Mouse (Mus musculus) monocyte, adult 5-6 weeks (primary cell): ENCODE results near the gene Kdm5a. TPM values are rescaled to one million over a fixed set of nuclear protein-coding genes. Genes with fewer than 3 reads are reported as not detected.

Source experiments
- ATAC-seq: fragments of 153-309, 156-312 bp; replicated peaks from 2 replicates; pipeline ENCODE4 v1.8.0; 2017; ENCODE audit warnings: mild to moderate bottlenecking; ENCODE audit not compliant: low TSS enrichment, insufficient number of reproducible peaks, severe bottlenecking, poor library complexity, low FRiP score
- total RNA-seq: library from RNA; stranded (forward); fragments of 200-1000, 200-491, 200-594 nt; gene quantifications from 3 replicates; pipeline ENCODE4 v1.2.3, GENCODE M21; 2017

Kdm5a gene
- total RNA-seq, 1 experiment from 2014 or later: 256 TPM

GRCm38 (mm10) chr6:120395622-120396345 lies 31.9 kb downstream of the Kdm5a start:
- no peak for ATAC-seq

GRCm38 (mm10) chr6:120403936-120404335 lies 40.0 kb downstream of the Kdm5a start:
- no peak for ATAC-seq

- no peak for ATAC-seq
Observed at GRCm38 (mm10) chr6:120438161-120438560, 74.2 kb downstream of the Kdm5a start.

- ATAC-seq: no peak
Observed at GRCm38 (mm10) chr6:120442171-120442749, 78.3 kb downstream of the Kdm5a start.

DNA sequence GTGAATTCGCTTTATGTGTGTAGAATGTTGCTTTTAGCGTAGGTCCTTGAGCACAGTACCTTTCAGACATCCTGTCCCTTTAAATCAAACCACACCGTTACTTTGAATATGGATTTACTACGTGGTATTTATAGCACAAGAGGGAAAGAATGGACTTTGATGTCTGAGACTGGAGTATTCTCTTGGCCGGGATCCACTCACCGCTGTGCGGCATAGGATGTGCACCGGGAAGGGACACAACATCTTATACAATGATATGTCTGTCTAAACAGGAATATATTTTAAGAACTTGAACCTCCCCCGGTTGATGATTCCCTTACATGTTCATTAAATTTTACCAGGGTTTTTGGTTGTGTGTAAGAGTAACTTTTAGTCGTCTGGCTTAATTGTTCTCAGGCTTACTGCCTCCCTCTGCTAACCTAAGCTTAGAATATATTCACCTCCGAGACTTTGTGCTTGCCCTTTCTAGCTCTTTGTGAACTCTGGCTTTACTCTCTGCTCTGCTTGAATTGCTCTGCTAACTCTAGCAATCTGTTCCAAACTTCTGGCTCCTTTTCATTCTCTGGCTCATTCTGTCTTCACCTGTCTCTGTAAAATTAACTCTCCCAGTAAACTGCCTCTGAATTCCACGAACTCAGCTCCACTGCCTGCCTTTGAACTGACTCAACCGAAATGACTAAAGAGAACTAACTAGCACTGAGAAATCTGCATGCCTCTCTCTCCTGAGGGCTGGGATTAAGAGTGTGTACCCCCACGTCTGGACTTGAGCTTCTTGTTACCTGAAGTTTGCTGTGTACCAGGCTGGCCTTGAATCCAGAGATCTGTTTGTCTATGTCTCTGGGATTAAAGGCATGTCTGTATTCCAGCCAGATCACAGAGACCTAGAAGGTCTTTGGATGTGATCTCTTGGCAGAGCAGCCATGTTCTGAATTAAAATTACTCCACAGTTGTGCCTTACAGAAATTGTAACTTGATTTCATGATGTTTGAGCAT lies 79.7 kb downstream of the Kdm5a start:
- no peak for ATAC-seq

DNA sequence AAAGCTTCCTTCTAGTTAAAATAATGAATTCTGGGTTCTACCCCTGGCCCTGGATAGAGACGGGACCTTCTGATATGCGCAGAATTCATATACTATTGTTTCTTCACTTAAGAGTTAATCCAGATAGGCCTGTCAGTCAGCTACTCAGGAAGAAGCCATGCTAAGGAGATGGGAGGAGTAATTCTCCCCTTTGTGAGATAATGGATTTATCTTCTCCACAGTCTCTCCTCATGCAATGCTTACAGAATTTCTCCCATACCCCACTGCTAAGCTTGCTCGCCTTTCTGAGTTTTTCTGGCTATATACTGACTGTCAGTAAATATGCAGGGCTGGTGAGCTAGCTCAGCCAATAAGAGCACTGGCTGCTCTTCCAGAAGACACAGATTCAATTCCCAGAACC lies 86.3 kb downstream of the Kdm5a start:
- ATAC-seq: no peak

DNA sequence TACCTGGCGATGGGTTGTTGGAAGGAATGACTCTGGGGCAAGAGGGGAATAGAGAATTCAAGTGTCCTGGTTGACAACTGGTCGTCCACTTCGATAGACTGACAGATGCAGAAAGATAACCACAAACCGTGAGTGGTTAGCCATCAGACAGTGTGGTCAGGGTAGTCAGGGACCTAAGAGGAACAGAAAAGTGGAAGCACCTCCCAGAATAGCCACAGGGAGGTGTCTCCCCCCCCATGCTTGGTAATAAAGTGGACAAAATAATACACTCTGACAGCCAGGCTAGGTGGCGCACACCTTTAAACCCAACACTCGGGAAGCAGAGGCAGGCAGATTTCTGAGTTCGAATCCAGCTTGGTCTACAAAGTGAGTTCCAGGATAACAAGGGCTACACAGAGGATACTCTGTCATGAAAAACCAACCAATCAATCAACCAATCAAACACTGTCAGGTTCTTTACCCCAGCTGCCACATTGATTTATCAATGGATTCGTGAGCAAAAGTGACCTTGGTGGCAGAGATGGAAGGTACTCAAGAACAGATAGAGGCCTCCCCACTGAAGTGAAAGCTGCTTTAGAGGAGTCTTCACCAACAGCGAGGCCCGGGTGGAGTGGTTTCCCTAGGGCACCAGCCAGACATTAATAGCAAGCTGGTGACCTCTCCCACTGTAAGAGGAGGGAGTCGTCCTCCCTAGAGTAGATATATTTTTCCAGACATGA lies 88.6 kb downstream of the Kdm5a start:
- peak; percentile 73 for ATAC-seq

DNA sequence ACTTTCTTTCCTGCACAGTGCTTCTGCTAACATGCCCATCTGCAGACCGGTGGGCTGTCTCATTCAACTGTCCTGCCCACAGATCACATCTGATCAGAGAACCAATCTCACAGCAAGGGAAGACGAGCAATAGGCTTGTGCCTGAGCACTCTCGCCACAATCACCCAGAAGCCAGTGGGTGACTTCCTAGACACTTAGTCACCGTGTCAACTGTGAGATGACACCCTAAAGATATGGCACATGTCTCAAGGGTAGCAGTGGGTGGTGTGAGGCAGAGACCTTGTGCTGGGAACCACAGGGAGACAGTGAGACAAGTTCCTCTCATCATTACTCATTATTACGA lies 89.2 kb downstream of the Kdm5a start:
- ATAC-seq: peak; percentile 81

GRCm38 (mm10) chr6:120453556-120453955 lies 89.6 kb downstream of the Kdm5a start:
- ATAC-seq: no peak

DNA sequence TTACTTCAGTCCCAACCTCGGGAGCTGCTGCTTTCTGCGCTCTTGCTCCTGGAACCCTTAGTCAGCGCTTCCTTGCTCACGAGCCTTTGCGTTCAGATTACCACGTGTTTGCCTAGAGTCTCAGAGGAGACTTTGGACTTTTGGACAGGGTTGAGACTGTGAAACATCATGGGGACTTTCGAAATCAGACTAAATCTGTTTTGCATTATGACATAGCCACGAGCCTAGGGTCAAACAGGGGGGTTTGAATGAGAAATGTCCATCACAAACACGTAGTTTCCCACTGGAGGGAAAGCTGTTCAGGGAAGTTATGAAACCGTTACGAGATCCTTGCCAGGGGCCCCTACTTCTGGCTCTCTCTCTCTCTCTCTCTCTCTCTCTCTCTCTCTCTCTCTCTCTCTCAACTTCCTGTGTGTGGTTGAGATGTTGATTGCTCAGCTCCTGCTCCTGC lies 90.7 kb downstream of the Kdm5a start:
- peak; percentile 30 for ATAC-seq

- no peak for ATAC-seq
Observed at GRCm38 (mm10) chr6:120457074-120457473, 93.2 kb downstream of the Kdm5a start.

DNA sequence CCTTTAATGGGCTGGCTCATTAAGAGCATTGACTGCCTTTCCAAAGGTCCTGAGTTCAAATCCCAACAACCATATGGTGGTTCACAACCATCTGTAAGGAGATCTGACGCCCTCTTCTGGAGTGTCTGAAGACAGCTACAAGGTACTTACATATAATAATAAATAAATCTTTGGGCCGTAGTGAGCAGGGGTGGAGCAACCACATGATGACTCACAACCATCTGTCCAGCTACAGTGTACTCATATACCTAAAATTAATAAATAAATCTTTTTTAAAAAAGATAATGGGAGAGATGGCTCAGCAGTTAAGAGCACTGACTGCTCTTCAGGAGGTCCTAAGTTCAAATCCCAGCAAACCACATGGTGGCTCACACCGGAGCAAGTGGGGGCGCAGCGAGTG lies 93.8 kb downstream of the Kdm5a start:
- no peak for ATAC-seq

DNA sequence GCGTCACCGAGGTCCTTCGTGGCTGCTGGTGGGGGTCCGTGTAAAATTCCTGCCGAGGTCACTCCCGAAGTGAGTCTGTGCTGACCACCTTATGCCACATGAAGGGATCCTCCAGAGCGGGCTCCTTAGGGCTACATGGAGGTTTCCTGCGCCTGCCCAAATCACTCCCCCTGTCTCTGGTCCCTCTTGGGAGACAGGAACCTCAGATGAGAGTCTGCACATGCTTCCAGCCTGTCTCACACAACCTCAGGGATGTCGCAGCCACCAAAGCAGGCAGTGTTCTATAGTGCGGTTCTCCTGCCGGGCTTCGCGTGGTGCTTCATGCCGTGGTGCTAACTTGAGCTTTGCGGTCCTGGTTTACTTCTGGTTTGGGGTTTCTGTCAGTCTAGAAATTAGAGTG lies 97.3 kb downstream of the Kdm5a start:
- no peak for ATAC-seq

- no peak for ATAC-seq
Observed at GRCm38 (mm10) chr6:120462251-120462650, 98.3 kb downstream of the Kdm5a start.

DNA sequence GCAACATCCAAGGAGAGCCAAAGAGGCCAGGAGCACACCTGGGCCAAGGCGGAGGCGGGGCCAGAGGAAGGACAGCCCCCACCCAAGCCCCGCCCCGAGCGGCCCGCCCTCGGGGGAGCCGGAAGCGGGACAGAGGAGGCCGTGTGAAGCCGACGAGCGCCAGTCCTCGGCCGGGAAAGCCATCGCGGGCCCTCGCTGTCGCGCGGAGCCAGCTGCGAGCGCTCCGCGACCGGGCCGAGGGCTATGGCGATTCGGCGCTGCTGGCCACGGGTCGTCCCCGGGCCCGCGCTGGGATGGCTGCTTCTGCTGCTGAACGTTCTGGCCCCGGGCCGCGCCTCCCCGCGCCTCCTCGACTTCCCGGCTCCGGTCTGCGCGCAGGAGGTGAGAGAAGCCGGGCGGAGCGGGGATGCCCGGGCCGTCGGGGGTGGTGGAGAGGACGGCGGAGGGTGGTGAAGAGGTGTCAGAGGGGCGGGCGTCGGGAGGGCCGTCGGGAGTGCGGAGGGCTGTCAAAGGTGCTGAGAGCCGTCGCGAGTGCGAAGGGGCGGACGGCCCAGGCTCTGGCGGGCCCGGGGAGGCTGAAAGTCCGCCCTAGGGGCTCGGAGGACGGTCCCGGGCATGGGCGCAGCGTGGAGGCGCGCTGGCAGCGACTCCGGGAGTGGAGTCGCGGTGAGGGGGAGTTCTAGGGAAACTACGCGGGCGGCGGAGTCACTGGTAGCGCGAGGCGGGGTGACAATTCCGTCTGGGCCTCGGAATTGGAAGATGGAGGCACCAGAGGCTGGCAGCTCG lies 99.4 kb downstream of the Kdm5a start, which contains the start of gene Il17ra:
TSS of gene Il17ra (plus strand) at position 162 of the 786 bp plus-strand sequence.
- ATAC-seq: no peak; the same call in 1 of the 2 replicates

DNA sequence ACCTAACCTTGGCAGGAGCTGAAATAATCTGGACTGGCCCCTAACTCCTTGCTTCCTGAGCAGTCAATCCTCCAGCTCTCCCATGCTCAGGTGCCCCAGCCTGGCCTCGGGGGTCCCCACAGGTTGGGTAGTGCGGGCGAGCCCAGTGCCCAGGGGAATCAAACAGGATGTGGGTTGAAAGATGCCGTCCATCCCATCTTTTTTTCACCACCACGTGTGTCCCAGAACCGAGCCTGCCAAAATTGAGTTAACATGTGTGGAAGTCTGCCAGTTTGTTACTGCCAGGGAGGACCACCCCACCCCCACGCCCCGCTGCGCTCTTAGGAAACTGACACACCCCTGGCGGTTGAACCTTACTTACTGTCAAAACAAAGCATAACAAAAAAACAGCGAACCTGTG lies 100.0 kb downstream of the Kdm5a start:
- ATAC-seq: peak; percentile 24

- no peak for ATAC-seq
Observed at GRCm38 (mm10) chr6:120464406-120464939, 100.5 kb downstream of the Kdm5a start.

GRCm38 (mm10) chr6:120465393-120465792 lies 101.5 kb downstream of the Kdm5a start:
- no peak for ATAC-seq
